Mouse (Mus musculus): ENCODE results near the gene Ptbp2. TPM values are rescaled to one million over a fixed set of nuclear protein-coding genes. Genes with fewer than 3 reads are reported as not detected.

The Ptbp2 gene
- polyA plus RNA-seq, 1 experiment from 2014 or later = 65.1 TPM

DNA sequence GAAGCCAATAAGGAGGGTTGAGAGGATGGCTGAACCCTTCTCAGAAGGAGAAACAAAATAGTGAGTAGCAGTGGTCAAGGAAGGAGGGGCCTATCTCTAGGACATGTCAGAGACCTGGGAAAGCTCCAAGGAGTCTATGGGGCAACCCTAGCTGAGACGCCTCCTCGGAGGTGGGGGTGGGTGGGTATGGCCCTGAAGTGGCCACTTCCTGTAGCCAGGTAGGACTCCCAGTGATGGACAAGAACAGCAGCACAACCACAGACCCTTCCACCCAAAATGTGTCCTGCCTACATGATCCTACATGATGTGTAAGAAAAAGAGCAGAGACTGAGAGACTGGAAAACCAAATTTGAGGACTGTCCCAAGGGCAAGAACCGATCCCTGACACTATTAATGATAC, 72.8 kb downstream of the Ptbp2 start:
- DNase-seq (ENCODE audit: low read depth, low spot score) (no peak), ATAC-seq (no peak)
- in situ Hi-C loops (cut with MboI; ENCODE audit: low pct_unique_long_range_greater_than_20kb) = no loop called here
- no peak for TF ChIP-seq CTCF (IDR thresholded peaks at IDR 0.05)
- POLR2A ChIA-PET = no interaction called here
- H3K27me3 ChIP-seq = no peaks in the 10 kb centered on the region
- CTCF ChIA-PET = no interaction called here

DNA sequence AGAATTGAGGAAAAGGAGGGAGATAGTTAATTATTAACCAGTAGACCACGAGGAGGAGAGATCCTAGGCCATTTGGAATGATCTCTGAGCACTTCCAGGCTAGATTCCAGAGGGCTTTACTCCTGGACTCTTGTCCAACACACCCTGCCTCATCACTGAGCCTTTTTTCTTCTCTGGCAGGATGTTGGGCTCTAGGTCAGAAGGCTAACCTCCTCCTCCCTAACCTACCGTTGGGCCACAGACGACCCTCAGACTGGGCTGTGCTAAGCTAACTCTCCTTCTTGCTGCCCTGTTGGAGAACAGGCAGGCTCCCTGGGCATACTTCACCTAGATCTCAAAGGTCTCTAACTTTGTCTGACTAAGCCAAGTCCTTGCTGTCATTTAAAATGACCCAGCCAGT, 82.8 kb downstream of the Ptbp2 start:
- no peak for TF ChIP-seq CTCF (IDR thresholded peaks at IDR 0.05)
- no peaks in the 10 kb centered on the region for H3K27me3 ChIP-seq
- no peak for DNase-seq (ENCODE audit: low read depth, low spot score)
- ATAC-seq = peak; percentile 6
- POLR2A ChIA-PET = no interaction called here
- CTCF ChIA-PET = interaction anchor here (1.1 to 2.0 kb wide), 3 partner anchors 8 to 17 kb away, joined by 3 to 4 read pairs (median 3); no protein-coding TSS in a partner anchor
- in situ Hi-C loops (cut with MboI; ENCODE audit: low pct_unique_long_range_greater_than_20kb) = no loop called here

GRCm38 (mm10) chr3:119684741-119685140, 99.5 kb downstream of the Ptbp2 start:
- ChIA-PET CTCF (interaction anchor here (1.1 kb wide), 1 partner anchor 10 kb away, joined by 3 read pairs; no protein-coding TSS in a partner anchor), POLR2A (no interaction called here)
- in situ Hi-C loops (cut with MboI; ENCODE audit: low pct_unique_long_range_greater_than_20kb) = no loop called here
- DNase-seq (ENCODE audit: low read depth, low spot score) = no peak
- TF ChIP-seq CTCF (IDR thresholded peaks at IDR 0.05) = no peak
- no peaks in the 10 kb centered on the region for H3K27me3 ChIP-seq
- no peak for ATAC-seq
